Mouse (Mus musculus) neural tube, embryonic 13.5 days (tissue): ENCODE measurements around the gene Ino80. TPM values are rescaled to one million over a fixed set of nuclear protein-coding genes. Genes with fewer than 3 reads are reported as not detected.

Source experiments
- ATAC-seq: fragments of 200-750 bp; cut with Nextera tagmentation; 2 replicates; pipeline ENCODE4 v1.8.0; 2017; ENCODE audit warnings: low read depth, mild to moderate bottlenecking, moderate TSS enrichment, moderate library complexity
- H3K27ac ChIP-seq: fragments of 300-500 bp; sonication (generic); replicated peaks from 2 replicates; pipeline ENCODE4 v1.5.1; 2015; ENCODE audit warnings: moderate library complexity, mild to moderate bottlenecking, inconsistent platforms
- H3K27me3 ChIP-seq: fragments of 300-500 bp; sonication (generic); 2 replicates; pipeline ENCODE4 v1.6.1; 2015; ENCODE audit warnings: mild to moderate bottlenecking, inconsistent platforms
- H3K36me3 ChIP-seq: fragments of 300-500 bp; sonication (generic); 2 replicates; pipeline ENCODE4 v1.6.1; 2015; ENCODE audit warnings: mild to moderate bottlenecking, inconsistent platforms
- H3K4me1 ChIP-seq: fragments of 300-500 bp; sonication (generic); replicated peaks from 2 replicates; pipeline ENCODE4 v1.6.1; 2015; ENCODE audit warnings: inconsistent platforms
- H3K4me2 ChIP-seq: fragments of 300-500 bp; sonication (generic); 2 replicates; pipeline ENCODE4 v1.6.1; 2015; ENCODE audit warnings: inconsistent platforms, mild to moderate bottlenecking, moderate library complexity
- H3K4me3 ChIP-seq: fragments of 300-500 bp; sonication (generic); 2 replicates; pipeline ENCODE4 v1.5.1; 2015; ENCODE audit warnings: mild to moderate bottlenecking, inconsistent platforms
- H3K9ac ChIP-seq: fragments of 300-500 bp; sonication (generic); 2 replicates; pipeline ENCODE4 v1.6.1; 2015; ENCODE audit warnings: moderate library complexity, mild to moderate bottlenecking, inconsistent platforms
- H3K9me3 ChIP-seq: fragments of 300-500 bp; sonication (generic); 2 replicates; pipeline ENCODE4 v1.6.1; 2016; ENCODE audit warnings: inconsistent platforms
- WGBS: fragments of 180-500 bp; shearing (Covaris S2); methylation state at CpG from one replicate; pipeline ENCODE4 v1.1.7; 2015; 5-methylcytosine and 5-hydroxymethylcytosine counted together
- polyA plus RNA-seq: library from polyadenylated mRNA; unstranded; fragments of >200 nt; fragmentation: Nextera tagmentation; extraction: Ambion mirVana; gene quantifications from 2 replicates; pipeline ENCODE4 v1.2.1, GENCODE M21; 2015

Ino80 gene
- polyA plus RNA-seq, 1 experiment from 2014 or later = 3.2 TPM

DNA sequence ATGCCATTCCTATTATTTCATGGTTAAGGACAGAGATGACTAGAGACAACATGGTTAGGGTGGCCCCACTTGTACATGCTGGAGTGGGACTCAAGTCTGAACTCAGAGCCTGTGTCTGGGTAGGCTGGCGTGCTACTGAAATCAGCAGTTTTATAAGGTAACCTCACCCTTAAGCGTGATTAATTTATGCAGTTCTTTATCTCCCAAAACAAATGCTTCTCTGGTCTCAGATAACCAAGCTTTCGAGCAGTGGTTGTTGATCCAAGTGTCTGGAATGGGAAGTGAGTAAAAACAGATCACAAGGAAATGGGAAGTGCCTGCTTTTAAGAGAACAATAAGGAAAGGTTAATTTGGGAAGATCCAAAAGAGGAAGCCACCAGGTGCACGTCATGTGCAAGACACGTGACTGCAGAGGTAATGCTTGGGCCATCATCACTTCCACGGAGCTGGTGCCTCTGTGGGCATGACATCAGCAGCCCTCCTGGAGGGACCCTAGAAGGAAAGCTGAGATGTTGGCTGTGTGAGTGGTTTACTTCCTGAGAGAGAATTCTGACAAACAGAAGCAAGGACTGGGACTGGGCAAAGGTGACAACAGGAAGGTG is 132.8 kb downstream of the Ino80 start:
- WGBS = 59% methylated on average over 6 of the region's 6 CpGs
- no peak for ATAC-seq
- Histone ChIP-seq H3K4me1 (no peaks in the 10 kb centered on the region), H3K4me2 (no peak overlapping the region), H3K9me3 (no peaks in the 10 kb centered on the region), H3K4me3 (no peak overlapping the region), H3K9ac (no peak overlapping the region), H3K36me3 (no peaks in the 10 kb centered on the region), H3K27ac (no peak overlapping the region), H3K27me3 (peaks cover 9% of the 10 kb centered on the region)

DNA sequence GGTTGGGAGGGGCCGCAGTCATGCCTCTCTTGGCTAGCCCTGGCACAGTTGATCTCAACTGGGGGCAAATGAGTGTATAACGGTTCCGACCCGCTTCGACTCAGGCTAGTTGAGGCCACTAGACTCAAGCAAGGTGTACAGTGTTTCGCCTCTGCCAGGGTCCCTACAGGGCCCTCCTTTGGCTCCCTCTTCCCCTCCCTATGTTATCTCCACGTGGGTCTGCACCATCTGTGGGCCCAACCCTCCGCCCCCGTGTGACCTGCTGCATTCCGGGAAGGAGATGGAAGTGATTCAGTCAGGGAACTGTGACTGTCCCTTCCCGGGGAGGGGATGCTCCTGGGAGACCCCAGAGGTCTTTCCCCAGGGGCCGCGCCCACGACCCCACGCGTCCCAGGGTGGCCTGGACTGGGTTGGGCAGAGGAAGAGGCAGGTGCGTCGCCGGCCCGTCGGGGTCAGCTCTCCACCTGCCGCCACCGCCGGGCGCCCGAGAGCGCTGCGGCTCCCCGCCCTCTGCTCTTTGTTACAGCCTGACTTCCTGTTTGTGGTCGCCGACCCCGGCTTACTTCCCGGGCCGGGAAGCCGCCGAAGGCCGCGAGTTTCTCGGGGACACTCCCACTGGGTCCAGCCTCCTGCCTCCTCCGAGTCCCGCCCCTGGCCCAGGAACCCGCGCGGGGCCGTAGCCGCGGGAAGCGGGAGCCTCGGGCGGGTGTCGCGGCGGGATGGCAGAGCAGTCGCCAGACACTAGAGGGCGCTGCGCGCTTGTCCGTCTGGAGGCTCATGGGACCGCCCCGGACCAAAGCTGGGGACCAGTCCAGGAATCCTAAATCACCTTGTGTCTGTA is 139.8 kb downstream of the Ino80 start:
- Histone ChIP-seq H3K9ac (peak overlapping the region; percentile 87), H3K36me3 (no peaks in the 10 kb centered on the region), H3K9me3 (no peaks in the 10 kb centered on the region), H3K27me3 (peaks cover 28% of the 10 kb centered on the region), H3K4me3 (peak overlapping the region; percentile 58), H3K27ac (peak overlapping the region; percentile 61), H3K4me1 (peaks cover 10% of the 10 kb centered on the region), H3K4me2 (peak overlapping the region; percentile 82)
- WGBS = 8% methylated on average over 60 of the region's 60 CpGs
- ATAC-seq = peak; percentile 86

DNA sequence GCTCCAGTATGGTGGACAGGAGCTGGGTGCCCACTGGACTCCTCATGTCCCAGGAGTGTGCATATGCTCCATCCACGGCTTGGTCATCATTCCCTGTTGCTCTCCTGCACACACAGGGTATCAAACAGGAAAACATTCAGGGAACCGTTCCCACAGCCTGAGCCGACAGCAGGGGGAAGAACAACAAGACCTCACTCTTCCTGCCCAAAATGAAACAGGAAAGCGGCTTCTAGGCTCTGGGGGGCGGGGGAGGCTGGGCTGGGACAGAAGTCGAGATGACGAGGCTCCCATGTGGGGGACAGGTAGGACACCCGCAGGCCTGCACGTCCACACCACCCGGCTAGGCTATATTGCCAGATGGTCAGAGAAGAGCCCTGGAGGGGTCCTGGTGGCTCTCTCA is 141.0 kb downstream of the Ino80 start:
- peaks cover 40% of the 10 kb centered on the region for H3K27me3 ChIP-seq

DNA sequence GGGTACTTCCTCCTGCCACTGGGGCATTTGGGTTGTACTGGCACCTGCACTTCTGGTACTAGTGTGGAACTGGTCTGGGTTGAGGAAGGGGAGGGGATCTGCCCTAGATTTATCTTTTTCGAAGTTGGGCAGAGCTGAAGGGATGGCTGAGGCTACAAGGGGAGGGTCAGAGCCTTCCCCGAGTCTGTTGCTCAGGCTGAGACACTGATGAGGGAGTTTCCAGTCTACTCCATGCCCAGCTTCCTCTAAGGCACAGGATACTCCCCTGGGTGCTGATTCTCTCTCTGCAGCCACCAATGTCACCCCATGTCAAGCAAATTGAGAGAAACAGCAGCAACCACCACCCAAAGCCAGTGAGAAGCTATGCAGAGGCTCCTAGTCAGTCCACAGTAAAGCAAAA is 141.5 kb downstream of the Ino80 start:
- WGBS = 86% methylated on average over 2 of the region's 2 CpGs
- Histone ChIP-seq H3K36me3 (no peaks in the 10 kb centered on the region), H3K27me3 (peaks cover 44% of the 10 kb centered on the region), H3K9ac (no peak overlapping the region), H3K4me1 (peaks cover 10% of the 10 kb centered on the region), H3K4me2 (no peak overlapping the region), H3K4me3 (no peak overlapping the region), H3K9me3 (no peaks in the 10 kb centered on the region), H3K27ac (peak overlapping the region; percentile 46; the same call in 1 of the 2 replicates)
- ATAC-seq = no peak

More for the DNA sequence above, 141.0 kb downstream of the Ino80 start:
- H3K27ac ChIP-seq = peak overlapping the region; percentile 46; the same call in 1 of the 2 replicates
- no peak overlapping the region for H3K4me2 ChIP-seq
- no peak for ATAC-seq
- no peaks in the 10 kb centered on the region for H3K9me3 ChIP-seq
- WGBS = 73% methylated on average over 10 of the region's 10 CpGs
- H3K4me1 ChIP-seq = peaks cover 10% of the 10 kb centered on the region
- no peak overlapping the region for H3K9ac ChIP-seq
- no peaks in the 10 kb centered on the region for H3K36me3 ChIP-seq
- H3K4me3 ChIP-seq = no peak overlapping the region

DNA sequence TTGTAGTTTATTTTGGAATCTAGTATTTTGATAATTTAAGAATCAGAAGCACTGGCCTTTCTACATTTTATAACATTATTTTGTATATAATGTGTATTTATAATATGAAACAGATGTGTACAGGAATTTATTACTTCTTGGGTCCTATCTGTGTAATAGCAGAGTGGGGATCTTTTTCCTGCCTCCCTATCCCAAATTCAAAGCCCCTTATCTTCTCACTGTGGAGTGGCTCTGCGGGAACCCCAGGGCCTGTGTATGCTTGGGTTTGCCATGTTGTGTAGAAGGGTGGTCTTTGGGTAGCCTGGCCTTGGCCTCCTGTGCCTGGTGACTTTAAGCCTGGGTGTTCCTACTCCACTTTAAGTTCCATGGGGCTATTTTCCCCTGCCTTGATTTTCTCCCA is 142.0 kb downstream of the Ino80 start:
- H3K27me3 ChIP-seq = peaks cover 49% of the 10 kb centered on the region
- no peak overlapping the region for H3K9ac ChIP-seq
- H3K4me3 ChIP-seq = no peak overlapping the region
- no peak overlapping the region for H3K27ac ChIP-seq
- H3K9me3 ChIP-seq = no peaks in the 10 kb centered on the region
- H3K36me3 ChIP-seq = no peaks in the 10 kb centered on the region
- no peak overlapping the region for H3K4me2 ChIP-seq
- no peak for ATAC-seq
- WGBS = 83% methylated on average over 1 of the region's 1 CpGs
- peaks cover 10% of the 10 kb centered on the region for H3K4me1 ChIP-seq

DNA sequence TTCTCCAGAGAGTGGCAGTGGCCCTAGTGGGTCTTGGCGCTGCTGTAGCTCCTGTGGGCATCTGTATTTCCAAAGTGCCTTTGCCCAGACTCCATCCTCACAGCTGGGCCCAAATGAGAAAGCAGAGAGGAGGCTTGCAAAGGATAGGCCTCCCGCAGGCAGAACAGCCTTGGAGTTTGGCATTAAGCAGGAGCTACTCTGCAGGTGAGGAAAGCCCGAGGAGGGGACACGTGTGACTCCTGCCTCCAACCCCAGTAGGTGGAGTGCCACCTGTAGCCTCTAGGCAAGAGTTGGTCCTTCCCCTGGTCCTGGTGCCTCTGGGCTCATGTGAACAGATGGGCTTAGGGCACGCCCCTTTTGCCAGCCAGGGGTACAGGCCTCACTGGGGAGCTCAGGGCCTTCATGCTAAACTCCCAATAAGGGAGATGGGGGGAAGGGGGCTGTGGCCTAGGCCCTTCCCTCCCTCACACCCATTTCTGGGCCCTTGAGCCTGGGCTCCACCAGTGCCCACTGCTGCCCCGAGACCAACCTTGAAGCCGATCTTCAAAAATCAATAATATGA is 142.4 kb downstream of the Ino80 start:
- 76% methylated on average over 7 of the region's 7 CpGs for WGBS
- no peaks in the 10 kb centered on the region for H3K36me3 ChIP-seq
- no peak overlapping the region for H3K4me2 ChIP-seq
- H3K27me3 ChIP-seq = peaks cover 54% of the 10 kb centered on the region
- H3K9me3 ChIP-seq = no peaks in the 10 kb centered on the region
- H3K9ac ChIP-seq = no peak overlapping the region
- no peak overlapping the region for H3K4me3 ChIP-seq
- no peak for ATAC-seq
- H3K4me1 ChIP-seq = peaks cover 10% of the 10 kb centered on the region
- no peak overlapping the region for H3K27ac ChIP-seq

DNA sequence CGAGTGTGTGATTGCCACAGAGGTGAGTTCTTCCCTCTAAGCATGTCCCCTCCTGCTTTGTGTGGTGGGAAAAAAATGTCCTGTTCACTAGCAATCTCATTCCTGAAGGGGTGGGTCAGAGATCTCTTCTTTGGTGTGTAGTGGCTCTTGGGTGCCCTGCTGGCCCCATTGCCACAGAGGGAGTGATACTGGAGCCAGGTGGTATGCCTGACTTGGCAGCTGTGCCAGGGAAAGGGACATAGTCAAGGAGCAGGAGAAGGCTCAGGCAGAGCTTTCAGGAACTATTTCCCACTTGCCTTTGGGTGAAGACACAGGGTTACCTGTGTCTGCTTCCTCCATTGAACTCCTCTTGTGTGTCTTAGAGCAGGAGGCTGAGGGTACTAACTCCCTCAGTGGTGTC is 143.4 kb downstream of the Ino80 start:
- no peak for ATAC-seq
- Histone ChIP-seq H3K4me2 (no peak overlapping the region), H3K4me3 (no peak overlapping the region), H3K4me1 (peaks cover 15% of the 10 kb centered on the region), H3K27ac (no peak overlapping the region), H3K9ac (no peak overlapping the region), H3K27me3 (peaks cover 63% of the 10 kb centered on the region), H3K9me3 (no peaks in the 10 kb centered on the region), H3K36me3 (no peaks in the 10 kb centered on the region)
- 68% methylated on average over 1 of the region's 1 CpGs for WGBS

DNA sequence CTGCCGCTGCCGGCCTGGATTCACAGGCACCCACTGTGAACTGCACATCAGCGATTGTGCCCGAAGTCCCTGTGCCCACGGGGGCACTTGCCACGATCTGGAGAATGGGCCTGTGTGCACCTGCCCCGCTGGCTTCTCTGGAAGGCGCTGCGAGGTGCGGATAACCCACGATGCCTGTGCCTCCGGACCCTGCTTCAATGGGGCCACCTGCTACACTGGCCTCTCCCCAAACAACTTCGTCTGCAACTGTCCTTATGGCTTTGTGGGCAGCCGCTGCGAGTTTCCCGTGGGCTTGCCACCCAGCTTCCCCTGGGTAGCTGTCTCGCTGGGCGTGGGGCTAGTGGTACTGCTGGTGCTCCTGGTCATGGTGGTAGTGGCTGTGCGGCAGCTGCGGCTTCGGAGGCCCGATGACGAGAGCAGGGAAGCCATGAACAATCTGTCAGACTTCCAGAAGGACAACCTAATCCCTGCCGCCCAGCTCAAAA is 145.3 kb downstream of the Ino80 start:
- H3K4me3 ChIP-seq = no peak overlapping the region
- no peak overlapping the region for H3K27ac ChIP-seq
- H3K9ac ChIP-seq = no peak overlapping the region
- H3K9me3 ChIP-seq = no peaks in the 10 kb centered on the region
- 67% methylated on average over 24 of the region's 24 CpGs for WGBS
- H3K27me3 ChIP-seq = peaks cover 82% of the 10 kb centered on the region
- no peak overlapping the region for H3K4me2 ChIP-seq
- H3K4me1 ChIP-seq = peaks cover 23% of the 10 kb centered on the region
- ATAC-seq = no peak
- no peaks in the 10 kb centered on the region for H3K36me3 ChIP-seq

DNA sequence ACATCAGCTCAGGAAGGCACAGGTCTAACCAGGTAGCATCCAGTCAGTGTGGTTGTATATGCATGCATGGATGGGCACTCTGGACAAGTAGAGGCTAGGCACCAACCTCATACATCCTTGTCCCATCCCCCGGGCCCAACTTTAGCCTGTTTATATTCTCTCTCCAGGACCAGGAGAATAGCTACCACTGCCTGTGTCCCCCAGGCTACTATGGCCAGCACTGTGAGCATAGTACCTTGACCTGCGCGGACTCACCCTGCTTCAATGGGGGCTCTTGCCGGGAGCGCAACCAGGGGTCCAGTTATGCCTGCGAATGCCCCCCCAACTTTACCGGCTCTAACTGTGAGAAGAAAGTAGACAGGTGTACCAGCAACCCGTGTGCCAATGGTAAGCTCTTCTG is 146.7 kb downstream of the Ino80 start:
- Histone ChIP-seq H3K9me3 (no peaks in the 10 kb centered on the region), H3K36me3 (no peaks in the 10 kb centered on the region), H3K27me3 (peaks cover 90% of the 10 kb centered on the region), H3K4me1 (peaks cover 35% of the 10 kb centered on the region), H3K4me3 (no peak overlapping the region), H3K27ac (no peak overlapping the region), H3K4me2 (no peak overlapping the region), H3K9ac (no peak overlapping the region)
- WGBS = 92% methylated on average over 8 of the region's 8 CpGs
- no peak for ATAC-seq

DNA sequence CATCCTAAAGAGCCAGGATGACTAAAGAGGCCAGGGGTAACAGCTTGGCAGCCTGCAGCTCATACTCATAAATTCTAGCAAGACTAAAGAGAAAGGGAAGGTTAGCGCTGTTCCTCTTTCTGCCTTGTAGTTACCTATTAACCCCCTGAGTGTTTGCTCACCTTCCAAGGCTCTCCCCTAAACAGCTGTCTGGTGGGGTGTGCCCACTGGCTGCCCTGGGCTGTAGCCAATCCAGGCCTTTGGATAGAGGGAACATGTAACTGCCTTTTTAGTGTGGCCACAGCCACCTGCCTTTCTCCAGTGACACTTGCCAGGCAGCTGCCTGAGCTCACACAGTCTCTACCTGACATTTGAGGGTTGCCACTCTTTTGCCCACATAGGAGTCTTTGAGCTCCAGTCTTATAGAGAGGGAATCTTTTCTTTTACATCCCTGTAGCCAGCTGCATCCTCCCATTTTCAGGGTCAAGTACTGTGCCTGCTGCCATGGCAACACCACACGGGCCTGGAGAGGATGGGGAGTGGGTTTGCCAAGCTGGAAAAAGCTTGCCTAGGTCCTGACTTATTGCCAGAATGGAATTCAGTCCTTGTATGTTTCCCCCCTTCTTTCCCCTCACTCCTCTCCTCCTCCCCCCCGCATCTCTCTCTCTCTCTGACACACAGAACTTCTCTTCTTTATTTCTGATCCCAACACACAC is 148.2 kb downstream of the Ino80 start:
- H3K4me2 ChIP-seq = 0 out of 2 replicates have a peak overlapping the region, but pooled peaks have one; percentile 77
- 46% methylated on average over 3 of the region's 3 CpGs for WGBS

DNA sequence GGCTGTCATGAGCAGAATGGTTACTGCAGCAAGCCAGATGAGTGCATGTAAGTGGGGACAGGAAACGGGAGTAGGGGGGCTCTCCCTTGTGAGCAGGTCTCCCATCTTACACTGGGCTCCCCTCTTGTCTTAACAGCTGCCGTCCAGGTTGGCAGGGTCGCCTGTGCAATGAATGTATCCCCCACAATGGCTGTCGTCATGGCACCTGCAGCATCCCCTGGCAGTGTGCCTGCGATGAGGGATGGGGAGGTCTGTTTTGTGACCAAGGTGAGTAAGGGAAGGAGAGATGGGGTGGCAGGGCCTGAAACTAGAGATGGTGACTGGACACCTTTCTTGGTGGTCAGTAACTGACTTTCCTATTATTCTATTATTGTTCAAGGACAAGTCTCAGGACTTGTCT is 148.9 kb downstream of the Ino80 start:
- Histone ChIP-seq H3K9me3 (no peaks in the 10 kb centered on the region), H3K9ac (peak overlapping the region; percentile 45; the same call in 1 of the 2 replicates), H3K27ac (no peak overlapping the region), H3K36me3 (no peaks in the 10 kb centered on the region), H3K4me1 (peaks cover 58% of the 10 kb centered on the region), H3K4me3 (peak overlapping the region; percentile 45; the same call in 1 of the 2 replicates), H3K27me3 (peaks cover 97% of the 10 kb centered on the region), H3K4me2 (peak overlapping the region; percentile 77)
- ATAC-seq = no peak
- WGBS = 31% methylated on average over 5 of the region's 5 CpGs

More for the DNA sequence above, 148.2 kb downstream of the Ino80 start:
- no peak overlapping the region for H3K27ac ChIP-seq
- H3K9me3 ChIP-seq = no peaks in the 10 kb centered on the region
- H3K4me1 ChIP-seq = peaks cover 51% of the 10 kb centered on the region
- peaks cover 96% of the 10 kb centered on the region for H3K27me3 ChIP-seq
- no peak overlapping the region for H3K9ac ChIP-seq
- H3K4me3 ChIP-seq = no peak overlapping the region
- ATAC-seq = peak; percentile 19; the same call in 1 of the 2 replicates
- no peaks in the 10 kb centered on the region for H3K36me3 ChIP-seq
